Mouse (Mus musculus) midbrain, embryonic 16.5 days (tissue): Measurements from ENCODE around the gene Gsg1l. TPM values are rescaled to one million over a fixed set of nuclear protein-coding genes. Genes with fewer than 3 reads are reported as not detected.
A peak's percentile ranks its signal among the peaks of the same experiment; 100 is the strongest.

Source experiments
- ATAC-seq: fragments of 200-750 bp; cut with Nextera tagmentation; 2 replicates; pipeline ENCODE4 v1.8.0; 2017; ENCODE audit warnings: moderate TSS enrichment
- H3K27ac ChIP-seq: fragments of 300-500 bp; sonication (generic); 2 replicates; pipeline ENCODE4 v1.5.1; 2014; ENCODE audit warnings: mild to moderate bottlenecking, low read length, mixed read lengths
- H3K27me3 ChIP-seq: fragments of 300-500 bp; sonication (generic); 2 replicates; pipeline ENCODE4 v1.6.1; 2014; ENCODE audit warnings: low read depth, low read length, mixed read lengths; ENCODE audit not compliant: control insufficient read depth, insufficient read depth
- H3K36me3 ChIP-seq: fragments of 300-500 bp; sonication (generic); 2 replicates; pipeline ENCODE4 v1.6.1; 2014; ENCODE audit warnings: mild to moderate bottlenecking, low read length, moderate library complexity, mixed read lengths; ENCODE audit not compliant: control insufficient read depth, insufficient read depth
- H3K4me1 ChIP-seq: fragments of 300-500 bp; sonication (generic); 2 replicates; pipeline ENCODE4 v1.6.1; 2014; ENCODE audit warnings: mild to moderate bottlenecking, low read length, mixed read lengths; ENCODE audit not compliant: control insufficient read depth, insufficient read depth
- H3K4me2 ChIP-seq: fragments of 300-500 bp; sonication (generic); 2 replicates; pipeline ENCODE4 v1.6.1; 2014; ENCODE audit warnings: mild to moderate bottlenecking, low read length, mixed read lengths
- H3K4me3 ChIP-seq: fragments of 300-500 bp; sonication (generic); 2 replicates; pipeline ENCODE4 v1.5.1; 2014; ENCODE audit warnings: low read depth, mild to moderate bottlenecking, low read length, moderate library complexity, mixed read lengths
- H3K9ac ChIP-seq: fragments of 300-500 bp; sonication (generic); 2 replicates; pipeline ENCODE4 v1.6.1; 2014; ENCODE audit warnings: low read depth, low read length, mixed read lengths
- H3K9me3 ChIP-seq: fragments of 300-500 bp; sonication (generic); replicated peaks from 2 replicates; pipeline ENCODE4 v1.6.1; 2014; ENCODE audit warnings: mild to moderate bottlenecking, low read length, mixed read lengths; ENCODE audit not compliant: control insufficient read depth, poor library complexity, severe bottlenecking
- WGBS: fragments of 180-500 bp; shearing (Covaris S2); extraction: QIAGEN DNeasy Blood & Tissue Kit; methylation state at CpG from one replicate; pipeline ENCODE4 v1.1.7; 2014; 5-methylcytosine and 5-hydroxymethylcytosine counted together
- polyA plus RNA-seq: library from polyadenylated mRNA; unstranded; fragments of >200 nt; fragmentation: Nextera tagmentation; extraction: Ambion mirVana; gene quantifications from 2 replicates; pipeline ENCODE4 v1.2.1, GENCODE M21; 2015

Gsg1l gene
- polyA plus RNA-seq, 1 experiment from 2014 or later: 12.5 TPM

DNA sequence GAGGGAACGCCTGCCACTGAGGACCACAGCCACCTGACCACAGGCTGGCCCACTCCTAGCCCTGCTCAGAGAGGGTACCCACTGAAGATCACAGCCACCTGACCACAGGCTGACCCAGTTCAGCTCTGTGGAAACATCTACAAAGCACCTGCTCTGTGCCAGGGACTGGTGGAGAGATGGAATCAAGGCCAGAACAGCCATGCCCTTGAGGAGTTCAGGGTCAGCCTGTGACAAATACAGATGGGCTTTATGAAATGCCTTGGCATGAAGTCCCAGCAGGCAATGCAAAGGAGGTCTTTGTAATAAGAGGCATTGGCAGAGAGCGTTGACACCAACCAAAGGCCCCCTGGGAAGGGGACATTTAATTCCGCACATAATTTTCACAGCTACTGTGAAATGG is 93.9 kb downstream of the Gsg1l start:
- H3K4me2 ChIP-seq: no peak overlapping the region
- no peaks in the 10 kb centered on the region for H3K36me3 ChIP-seq
- H3K27ac ChIP-seq: no peak overlapping the region
- WGBS: 72% methylated on average over 3 of the region's 3 CpGs
- ATAC-seq: no peak
- no peak overlapping the region for H3K4me3 ChIP-seq
- no peaks in the 10 kb centered on the region for H3K27me3 ChIP-seq
- no peaks in the 10 kb centered on the region for H3K9me3 ChIP-seq
- peaks cover 4% of the 10 kb centered on the region; the same call in 1 of the 2 replicates for H3K4me1 ChIP-seq
- H3K9ac ChIP-seq: no peak overlapping the region

DNA sequence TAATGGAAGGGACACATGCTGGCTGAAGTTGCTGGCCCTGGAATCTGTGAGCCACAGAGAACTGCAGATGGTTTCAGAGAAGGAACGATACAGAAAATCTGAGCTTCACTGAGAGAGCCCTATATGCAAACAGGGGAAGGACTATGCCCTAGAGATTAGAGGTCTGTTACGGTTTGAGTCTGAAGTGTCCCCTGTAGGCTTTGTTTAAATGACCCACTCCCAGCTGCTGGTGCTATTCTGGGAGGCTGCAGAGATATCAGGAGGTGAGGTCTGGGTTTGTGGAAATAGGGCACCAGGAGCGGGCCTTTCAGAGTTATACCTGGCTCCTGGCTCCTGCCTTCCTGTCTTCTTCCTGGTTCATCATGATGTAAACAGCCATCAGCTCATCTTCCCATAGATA is 95.1 kb downstream of the Gsg1l start:
- no peak overlapping the region for H3K9ac ChIP-seq
- no peak overlapping the region for H3K27ac ChIP-seq
- H3K27me3 ChIP-seq: no peaks in the 10 kb centered on the region
- H3K4me1 ChIP-seq: peaks cover 3% of the 10 kb centered on the region; the same call in 1 of the 2 replicates
- 69% methylated on average over 3 of the region's 3 CpGs for WGBS
- H3K9me3 ChIP-seq: no peaks in the 10 kb centered on the region
- no peak overlapping the region for H3K4me2 ChIP-seq
- no peak for ATAC-seq
- no peak overlapping the region for H3K4me3 ChIP-seq
- no peaks in the 10 kb centered on the region for H3K36me3 ChIP-seq

DNA sequence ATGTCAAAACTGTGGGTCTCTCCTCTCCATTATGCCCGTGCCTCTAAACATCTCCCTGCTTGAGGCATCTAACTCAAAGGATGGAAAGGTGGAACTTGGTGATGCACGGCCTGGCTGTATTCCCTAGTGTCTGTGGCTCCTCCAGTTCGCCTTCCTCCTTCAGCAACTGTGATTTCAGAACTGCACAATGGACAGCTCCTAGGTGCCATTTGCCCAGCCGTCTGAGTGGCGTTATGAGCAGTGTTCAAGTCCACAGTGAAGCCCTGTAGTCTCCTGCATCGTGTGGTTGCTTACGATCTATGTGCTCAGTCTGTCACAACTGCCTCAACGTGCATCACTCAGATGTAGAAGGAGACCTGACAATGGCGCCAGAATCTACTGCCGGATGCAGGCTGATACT is 96.6 kb downstream of the Gsg1l start:
- WGBS: 80% methylated on average over 10 of the region's 10 CpGs

DNA sequence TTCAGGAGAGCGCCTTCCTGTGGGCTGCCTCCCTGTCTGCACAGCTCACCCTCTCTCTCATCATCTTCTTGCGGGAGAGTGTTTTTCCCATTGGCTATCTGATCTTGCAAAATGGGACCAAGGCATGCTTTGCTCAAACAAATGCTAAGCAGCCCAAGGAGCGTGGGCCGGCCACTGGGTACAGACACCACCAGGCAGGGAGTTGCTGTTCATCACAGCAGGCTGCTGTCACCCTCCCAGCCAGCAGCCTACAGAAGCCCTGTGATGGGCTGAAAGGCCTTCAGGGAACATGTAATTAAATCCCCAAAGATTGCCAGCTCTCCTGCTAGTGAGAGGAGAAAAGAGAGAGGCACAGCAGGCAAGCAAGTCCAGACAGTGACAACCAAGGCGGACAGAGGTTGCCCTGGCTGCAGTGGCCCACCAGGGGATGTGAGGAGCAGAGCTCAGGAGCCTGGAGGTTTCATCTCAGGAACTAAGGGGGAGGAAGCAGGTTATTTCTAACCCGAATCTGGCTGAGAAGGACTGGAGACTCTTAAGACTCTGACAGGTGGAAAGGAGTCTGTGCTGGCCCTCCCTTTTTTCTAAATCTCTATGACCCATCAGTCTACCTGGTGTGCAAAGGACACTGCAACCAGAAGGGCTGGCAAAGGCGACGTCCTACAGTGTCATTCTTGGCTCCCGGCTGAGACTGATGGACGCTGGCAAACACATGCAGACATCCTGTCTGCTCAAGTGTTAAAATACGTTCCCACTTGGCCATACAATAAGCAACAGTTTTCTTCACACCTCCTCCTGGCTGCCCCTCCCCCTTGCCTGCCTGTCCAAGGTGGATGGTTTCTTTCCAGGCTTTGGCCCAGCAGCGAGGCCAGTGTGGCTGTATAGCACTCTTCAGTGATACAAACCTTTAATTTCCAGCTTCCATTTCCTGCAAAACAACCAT is 98.0 kb downstream of the Gsg1l start:
- H3K9me3 ChIP-seq: no peaks in the 10 kb centered on the region
- H3K36me3 ChIP-seq: no peaks in the 10 kb centered on the region
- ATAC-seq: peak; percentile 66
- no peak overlapping the region for H3K4me2 ChIP-seq
- no peaks in the 10 kb centered on the region for H3K27me3 ChIP-seq
- no peak overlapping the region for H3K27ac ChIP-seq
- 23% methylated on average over 12 of the region's 12 CpGs for WGBS
- H3K4me1 ChIP-seq: no peaks in the 10 kb centered on the region; the same call in 1 of the 2 replicates
- H3K9ac ChIP-seq: no peak overlapping the region
- H3K4me3 ChIP-seq: no peak overlapping the region

More for the DNA sequence above, 96.6 kb downstream of the Gsg1l start:
- Histone ChIP-seq H3K27ac (no peak overlapping the region), H3K36me3 (no peaks in the 10 kb centered on the region), H3K9ac (no peak overlapping the region), H3K9me3 (no peaks in the 10 kb centered on the region), H3K4me1 (no peaks in the 10 kb centered on the region; the same call in 1 of the 2 replicates), H3K4me3 (no peak overlapping the region), H3K27me3 (no peaks in the 10 kb centered on the region), H3K4me2 (no peak overlapping the region)
- ATAC-seq: no peak

DNA sequence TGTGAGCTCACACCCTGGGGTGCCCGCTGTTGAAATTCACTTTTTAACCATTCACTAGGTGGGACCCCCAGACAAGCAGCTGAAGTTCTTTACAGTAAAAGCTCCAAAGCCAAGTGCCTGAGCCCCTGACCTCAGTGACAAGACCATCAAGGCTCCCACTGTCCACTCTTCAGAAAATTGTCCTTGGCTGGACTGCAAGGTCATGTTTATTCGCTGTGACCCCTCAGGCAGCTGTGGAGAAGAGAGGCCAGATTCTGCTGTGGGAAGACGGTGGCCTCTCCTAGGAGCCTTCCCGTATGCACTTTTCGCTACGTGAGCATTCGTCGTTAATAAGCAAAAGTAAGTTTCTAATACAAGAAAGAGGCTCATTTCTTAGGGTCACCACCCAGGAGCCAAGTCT is 102.6 kb downstream of the Gsg1l start:
- Histone ChIP-seq H3K4me2 (no peak overlapping the region), H3K36me3 (no peaks in the 10 kb centered on the region), H3K9me3 (no peaks in the 10 kb centered on the region), H3K27ac (no peak overlapping the region), H3K4me3 (no peak overlapping the region), H3K9ac (no peak overlapping the region), H3K27me3 (no peaks in the 10 kb centered on the region), H3K4me1 (no peaks in the 10 kb centered on the region; the same call in 1 of the 2 replicates)
- 86% methylated on average over 8 of the region's 8 CpGs for WGBS
- no peak for ATAC-seq

DNA sequence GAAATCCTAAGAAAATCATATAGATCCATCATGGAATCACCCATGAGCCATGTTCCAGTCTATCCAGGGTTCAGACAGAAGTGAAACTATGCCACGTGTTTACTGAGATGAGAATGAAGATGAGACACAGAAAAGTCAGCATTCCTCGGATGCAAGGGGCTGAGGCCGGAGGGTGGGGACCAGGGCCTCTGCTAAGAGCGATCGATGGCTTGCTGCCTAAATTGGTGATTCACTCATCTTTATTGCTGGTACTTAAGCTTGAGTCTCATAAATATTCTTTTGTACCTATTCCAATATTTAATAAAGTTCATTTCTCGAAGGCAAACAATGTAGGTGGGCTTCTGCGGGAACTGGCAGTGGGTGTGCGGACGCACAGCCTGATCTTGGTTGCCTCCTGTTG is 105.5 kb downstream of the Gsg1l start:
- Histone ChIP-seq H3K36me3 (no peaks in the 10 kb centered on the region), H3K4me1 (peaks cover 6% of the 10 kb centered on the region; the same call in 1 of the 2 replicates), H3K4me3 (no peak overlapping the region), H3K4me2 (no peak overlapping the region), H3K9ac (no peak overlapping the region), H3K9me3 (no peaks in the 10 kb centered on the region), H3K27ac (no peak overlapping the region), H3K27me3 (no peaks in the 10 kb centered on the region)
- WGBS: 79% methylated on average over 9 of the region's 9 CpGs
- ATAC-seq: no peak

DNA sequence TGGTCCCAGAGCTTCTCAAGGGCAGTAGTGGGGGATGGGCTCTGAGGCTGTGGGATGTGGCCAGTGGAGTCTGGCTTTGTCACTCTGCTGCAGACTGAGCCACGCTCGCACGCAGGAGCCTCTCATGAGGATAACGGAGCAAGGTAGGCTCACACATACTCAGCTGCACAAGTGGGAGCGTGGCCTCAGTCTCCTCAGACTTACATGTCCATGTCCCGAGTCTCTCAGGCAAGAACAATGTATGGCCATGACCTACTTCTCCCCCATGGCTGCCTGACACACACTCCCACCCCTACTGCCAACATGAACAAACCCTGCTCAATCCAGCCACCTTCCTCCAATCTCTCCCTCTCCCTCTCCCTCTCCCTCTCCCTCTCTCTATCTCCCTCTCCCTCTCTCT is 106.8 kb downstream of the Gsg1l start:
- H3K9ac ChIP-seq: no peak overlapping the region
- H3K27ac ChIP-seq: no peak overlapping the region
- H3K36me3 ChIP-seq: no peaks in the 10 kb centered on the region
- WGBS: 52% methylated on average over 6 of the region's 6 CpGs
- H3K4me1 ChIP-seq: peaks cover 6% of the 10 kb centered on the region; the same call in 1 of the 2 replicates
- ATAC-seq: no peak
- no peak overlapping the region for H3K4me3 ChIP-seq
- H3K9me3 ChIP-seq: no peaks in the 10 kb centered on the region
- H3K27me3 ChIP-seq: no peaks in the 10 kb centered on the region
- H3K4me2 ChIP-seq: no peak overlapping the region

DNA sequence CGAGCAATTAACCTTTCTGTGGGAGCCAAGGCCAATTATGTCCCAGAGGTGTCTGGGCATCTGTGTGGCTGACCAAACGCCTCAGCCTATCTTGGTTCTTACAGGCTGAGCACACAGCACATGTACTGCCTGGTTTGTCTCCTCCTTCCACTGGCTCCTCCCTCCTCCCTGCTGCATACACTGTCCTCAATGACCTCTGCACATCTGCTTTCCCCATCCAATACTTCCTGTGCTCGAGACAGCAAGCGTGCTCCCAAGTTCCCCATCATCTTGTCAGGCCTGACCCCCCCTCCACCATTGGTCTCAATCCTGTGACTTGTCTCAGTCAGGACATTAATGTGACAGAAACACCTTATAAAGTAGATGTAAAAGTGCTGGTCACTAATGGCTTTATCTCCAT is 108.3 kb downstream of the Gsg1l start:
- no peaks in the 10 kb centered on the region for H3K9me3 ChIP-seq
- no peaks in the 10 kb centered on the region for H3K27me3 ChIP-seq
- peaks cover 6% of the 10 kb centered on the region; the same call in 1 of the 2 replicates for H3K4me1 ChIP-seq
- WGBS: 65% methylated on average over 4 of the region's 4 CpGs
- ATAC-seq: no peak
- H3K36me3 ChIP-seq: no peaks in the 10 kb centered on the region
- no peak overlapping the region for H3K9ac ChIP-seq
- H3K4me3 ChIP-seq: no peak overlapping the region
- H3K27ac ChIP-seq: no peak overlapping the region
- H3K4me2 ChIP-seq: no peak overlapping the region

DNA sequence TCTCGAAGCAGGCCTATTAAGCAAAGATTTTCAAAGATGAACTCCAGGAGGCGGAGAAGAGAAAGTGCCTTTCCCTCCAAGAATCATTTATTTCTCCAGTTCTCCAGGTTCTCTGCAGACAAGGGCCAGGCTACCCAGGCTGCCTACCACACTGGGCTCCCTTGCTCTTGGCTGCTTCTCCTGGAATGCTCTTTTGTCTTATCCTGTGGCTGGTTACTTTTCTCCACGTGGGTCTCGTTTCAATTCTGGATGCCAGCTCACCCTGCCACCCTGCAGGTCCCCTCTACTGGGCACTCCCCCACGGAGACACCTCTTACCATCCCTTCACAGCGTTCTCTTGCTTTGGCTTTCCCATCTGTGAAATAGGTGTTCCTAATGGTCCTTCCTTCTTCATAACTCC is 109.4 kb downstream of the Gsg1l start:
- Histone ChIP-seq H3K4me2 (no peak overlapping the region), H3K27me3 (no peaks in the 10 kb centered on the region), H3K4me3 (no peak overlapping the region), H3K4me1 (peaks cover 6% of the 10 kb centered on the region; the same call in 1 of the 2 replicates), H3K9ac (no peak overlapping the region), H3K9me3 (no peaks in the 10 kb centered on the region), H3K36me3 (no peaks in the 10 kb centered on the region), H3K27ac (peak overlapping the region; percentile 63)
- ATAC-seq: no peak
- 54% methylated on average over 6 of the region's 6 CpGs for WGBS
